Mouse (Mus musculus) right cerebral cortex, postnatal 10 days (tissue): Measurements from ENCODE around the gene Tmem80.

Experiments used
- DNase-seq, 2 experiments: peaks; one replicate each; pipeline ENCODE4 v3.0.0; 2021; ENCODE audit warnings: low spot score in 2 of 2

The Tmem80 gene

DNA sequence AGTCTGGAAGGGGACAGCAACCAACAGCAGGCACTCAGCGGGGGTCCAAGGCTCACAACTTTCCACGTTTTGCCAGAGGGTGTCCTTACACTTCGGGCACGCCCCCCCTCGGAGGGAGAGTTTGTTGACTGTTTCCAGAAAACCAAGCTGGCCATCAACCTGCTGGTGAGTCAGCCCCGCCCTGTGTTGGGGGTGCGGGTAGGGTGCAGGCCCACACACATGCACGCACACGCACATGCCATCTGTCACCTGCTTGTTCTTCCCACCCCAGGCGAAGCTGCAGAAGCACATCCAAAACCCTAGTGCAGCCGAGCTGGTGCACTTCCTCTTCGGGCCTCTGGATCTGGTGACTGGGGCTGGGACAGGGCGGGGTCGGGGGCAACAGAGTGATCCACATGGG, 29.4 kb downstream of the Tmem80 start:
- no peak for DNase-seq

DNA sequence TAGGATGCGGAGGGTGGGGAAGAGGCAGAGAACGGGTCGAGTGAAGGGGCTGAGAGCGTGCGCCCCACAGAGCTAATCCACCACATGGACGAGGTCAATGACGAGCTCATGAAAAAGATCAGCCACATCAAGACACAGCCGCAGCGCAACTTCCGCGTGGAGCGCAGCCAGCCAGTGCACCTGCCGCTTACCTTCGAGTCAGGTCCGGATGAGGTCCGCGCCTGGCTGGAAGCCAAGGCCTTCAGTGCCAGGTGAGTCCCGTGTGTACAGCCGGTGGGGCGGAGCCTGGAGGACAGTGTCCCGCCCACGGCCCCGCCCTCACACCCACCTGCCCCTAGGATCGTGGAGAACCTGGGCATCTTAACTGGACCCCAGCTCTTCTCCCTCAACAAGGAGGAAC, 34.0 kb downstream of the Tmem80 start:
- DNase-seq: no peak

DNA sequence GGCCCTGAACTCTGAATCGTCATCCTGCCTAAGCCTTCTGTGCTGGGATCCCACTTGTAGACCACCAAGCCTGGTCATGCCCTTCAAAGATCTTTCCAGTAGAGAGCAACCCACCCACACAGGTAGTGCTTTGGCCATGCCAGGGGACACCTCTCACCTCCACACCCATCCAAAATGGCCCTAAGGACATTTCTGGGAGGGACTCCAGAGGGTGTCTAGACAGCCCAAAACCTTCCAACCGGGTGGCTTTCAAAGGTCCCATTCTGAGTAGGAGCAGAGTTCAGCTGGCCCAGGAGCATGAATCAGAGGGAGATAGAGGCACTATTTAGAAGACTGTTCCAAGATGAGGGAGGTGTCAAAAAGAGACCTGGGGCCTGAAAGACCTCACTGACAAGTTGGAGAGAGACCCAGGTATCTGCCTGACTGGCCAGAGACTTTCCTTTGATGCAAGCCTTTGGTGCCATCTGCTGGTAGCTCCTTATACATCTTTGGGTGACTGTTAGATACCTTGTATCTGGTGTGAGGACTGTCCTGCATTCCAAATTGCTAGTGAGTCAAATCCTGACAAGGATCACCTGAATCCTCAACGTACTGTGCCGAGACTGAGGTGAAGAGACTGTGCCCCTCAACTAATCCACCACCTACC, 35.7 kb downstream of the Tmem80 start:
- DNase-seq: peak; percentile 72 to 83

DNA sequence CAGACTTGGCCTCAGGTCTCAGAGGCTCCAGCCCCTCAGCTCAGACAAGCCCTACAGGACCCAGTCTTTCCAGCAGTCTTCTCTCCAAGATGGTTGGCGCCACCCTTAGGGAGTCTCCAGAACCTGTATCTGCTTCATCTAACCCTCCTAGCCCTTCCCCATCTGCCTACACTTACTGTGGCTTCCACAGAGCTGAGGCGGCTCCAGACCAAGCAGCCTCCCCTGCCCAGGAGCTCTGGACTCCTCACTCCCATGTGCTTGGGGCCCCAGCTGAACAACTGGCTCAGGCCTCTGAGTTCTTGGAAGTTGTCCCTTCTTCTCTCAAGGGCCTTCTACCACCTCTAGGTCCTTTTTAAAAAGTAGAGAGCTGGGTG, 36.2 kb downstream of the Tmem80 start:
- DNase-seq: no peak

DNA sequence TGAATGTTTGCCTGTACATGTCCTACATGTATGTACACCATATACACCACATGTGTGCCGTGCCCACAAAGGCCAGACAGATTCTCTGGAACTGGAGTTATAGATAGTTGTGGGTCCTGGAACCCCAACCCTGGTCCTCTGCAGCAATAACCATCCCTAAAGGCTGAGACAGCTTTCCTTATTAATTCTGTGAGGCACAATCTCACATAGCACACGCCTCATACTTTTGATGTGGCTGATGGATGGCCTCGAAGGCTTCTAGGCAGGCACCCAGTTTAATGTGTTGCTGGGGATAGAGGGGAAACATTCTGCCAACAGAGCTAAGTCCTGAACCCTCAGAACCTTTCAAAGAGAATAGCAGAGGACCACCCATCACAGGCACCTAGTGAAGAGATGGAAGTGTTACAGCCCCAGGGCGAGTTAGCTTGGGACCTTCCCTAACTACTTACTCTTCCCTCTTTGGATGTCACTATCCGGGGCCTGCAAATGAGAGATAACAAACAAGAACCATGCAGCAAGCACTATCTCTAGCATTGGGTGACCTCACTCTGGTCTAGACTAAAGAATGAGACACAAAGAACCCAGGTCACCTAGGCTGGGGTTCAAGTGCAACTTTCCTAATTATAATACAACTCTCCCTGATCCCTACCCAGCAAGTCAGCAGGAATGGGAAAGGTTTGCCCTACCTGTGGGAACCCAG, 37.0 kb downstream of the Tmem80 start:
- no peak for DNase-seq

DNA sequence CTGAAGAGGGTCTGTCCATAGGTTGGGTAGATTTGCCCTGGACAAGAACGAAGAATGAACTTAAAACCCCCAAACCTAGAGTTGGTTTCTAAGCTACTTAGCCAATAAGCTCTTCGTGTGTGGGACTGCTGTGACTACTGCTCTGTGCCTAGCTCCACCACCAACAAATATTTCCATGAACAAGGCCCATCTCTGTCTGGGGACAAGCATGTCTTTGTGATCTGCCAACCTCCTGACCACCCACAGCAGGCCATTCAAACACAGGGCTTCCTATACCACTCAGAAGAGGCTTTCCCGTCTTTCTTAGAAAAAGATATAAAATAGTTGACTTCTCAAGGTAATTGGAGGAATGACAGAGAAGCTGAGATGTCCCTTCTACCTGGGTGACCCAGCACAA, 37.5 kb downstream of the Tmem80 start:
- DNase-seq: no peak

DNA sequence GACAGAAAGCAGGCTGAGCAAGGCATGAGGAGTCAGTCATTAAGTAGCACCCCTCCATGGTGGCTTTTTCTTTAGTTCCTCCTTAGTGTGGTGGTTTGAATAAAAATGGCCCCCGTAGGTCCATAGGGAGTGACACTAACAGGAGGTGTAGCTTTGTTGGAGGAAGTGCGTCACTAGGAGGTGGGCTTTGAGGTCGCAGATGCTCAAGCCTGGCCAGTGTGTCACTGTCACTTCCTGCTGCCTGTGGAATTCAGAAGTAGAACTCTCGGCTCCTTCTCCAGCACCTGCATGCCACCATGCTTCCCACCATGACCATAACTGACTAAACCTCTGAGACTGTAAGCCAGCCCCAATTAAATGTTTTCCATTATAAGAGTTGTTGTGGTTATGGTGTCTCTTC, 39.8 kb downstream of the Tmem80 start:
- no peak for DNase-seq

DNA sequence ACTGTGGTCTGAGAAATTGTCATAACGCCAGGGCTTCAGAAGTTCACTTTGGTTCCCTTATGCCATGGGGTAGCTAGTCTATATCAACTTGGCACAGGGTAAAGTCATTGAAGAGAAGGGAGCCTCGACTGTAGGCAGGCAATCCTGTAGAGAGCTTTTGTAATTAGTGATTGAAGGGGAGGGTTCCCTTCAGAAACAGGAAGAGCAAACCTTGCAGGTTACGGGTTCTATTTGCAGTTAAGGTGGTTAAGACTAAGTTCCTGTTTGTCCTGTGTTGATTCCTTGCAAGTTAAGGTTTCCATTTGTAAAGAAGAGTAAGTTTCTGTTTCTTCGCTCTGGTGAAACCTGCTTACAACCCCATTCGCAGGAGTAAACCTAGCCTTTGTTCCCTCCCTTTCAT, 42.4 kb downstream of the Tmem80 start:
- no peak for DNase-seq

DNA sequence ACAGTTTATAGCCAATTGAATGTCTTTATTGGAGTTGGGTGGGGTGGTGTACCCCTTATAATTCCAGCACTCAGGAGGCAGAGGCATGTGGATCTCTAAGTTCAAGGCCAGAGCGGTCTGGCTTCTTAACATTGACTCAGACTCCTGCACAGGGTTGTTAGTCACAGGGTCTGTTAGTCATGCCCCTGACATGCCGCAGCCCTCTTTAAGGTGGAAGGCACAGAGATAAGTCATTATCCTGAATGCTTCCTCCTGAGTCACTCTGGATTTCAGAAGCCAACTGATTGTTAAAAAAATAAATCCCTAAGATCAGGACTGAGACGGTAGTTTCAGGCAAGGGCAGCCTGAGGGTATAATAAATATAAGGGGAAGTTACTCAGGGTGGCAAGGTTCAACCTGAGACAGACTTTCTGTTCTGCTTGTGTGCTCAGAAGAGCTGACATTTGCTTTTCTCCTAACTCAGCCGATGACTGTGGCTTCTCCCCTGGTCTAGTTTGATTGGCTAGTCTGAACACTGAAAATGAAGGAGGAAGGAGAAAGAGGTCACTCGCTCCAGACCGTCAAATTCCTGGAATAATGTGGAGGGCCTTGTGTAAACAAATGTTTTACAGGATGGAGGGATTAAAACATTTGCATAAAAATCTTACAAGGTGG, 44.5 kb downstream of the Tmem80 start:
- DNase-seq: no peak

DNA sequence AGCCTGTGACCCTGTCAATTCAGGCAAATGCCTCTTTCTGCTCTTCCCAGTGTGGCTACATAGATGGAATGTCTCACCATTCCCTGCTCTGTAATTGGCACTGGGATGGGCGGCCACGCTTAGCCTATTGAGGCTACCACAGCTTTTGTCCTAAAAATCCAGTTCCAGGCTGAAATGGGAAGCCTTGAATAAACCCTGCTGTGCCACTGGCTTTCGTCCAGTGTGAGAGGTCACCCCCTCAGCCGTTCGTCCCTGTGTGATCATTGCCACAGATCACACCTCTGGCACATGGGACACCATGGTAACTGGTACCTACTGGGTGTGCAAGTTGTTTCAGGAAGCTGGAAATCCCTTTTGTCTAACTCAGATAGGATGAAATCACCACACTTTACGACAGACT, 46.1 kb downstream of the Tmem80 start:
- no peak for DNase-seq

DNA sequence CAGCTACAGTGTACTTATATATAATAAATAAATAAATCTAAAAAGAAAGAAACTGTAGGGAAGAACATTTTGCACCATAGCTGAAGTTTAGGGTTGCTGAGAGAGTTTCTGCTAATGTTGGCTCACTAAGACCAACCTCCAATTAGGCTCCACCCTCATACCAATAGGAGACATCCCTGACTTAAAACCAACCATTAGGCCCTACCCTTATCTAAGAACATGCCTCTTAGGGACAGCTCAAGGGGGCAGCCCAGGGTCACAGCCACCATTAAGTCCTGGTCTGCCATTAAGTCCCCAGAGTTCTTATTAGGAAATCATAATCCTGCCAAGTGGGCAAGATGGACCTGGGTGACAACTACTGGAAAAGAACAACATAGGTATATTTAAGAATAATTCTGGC, 46.9 kb downstream of the Tmem80 start:
- no peak for DNase-seq

DNA sequence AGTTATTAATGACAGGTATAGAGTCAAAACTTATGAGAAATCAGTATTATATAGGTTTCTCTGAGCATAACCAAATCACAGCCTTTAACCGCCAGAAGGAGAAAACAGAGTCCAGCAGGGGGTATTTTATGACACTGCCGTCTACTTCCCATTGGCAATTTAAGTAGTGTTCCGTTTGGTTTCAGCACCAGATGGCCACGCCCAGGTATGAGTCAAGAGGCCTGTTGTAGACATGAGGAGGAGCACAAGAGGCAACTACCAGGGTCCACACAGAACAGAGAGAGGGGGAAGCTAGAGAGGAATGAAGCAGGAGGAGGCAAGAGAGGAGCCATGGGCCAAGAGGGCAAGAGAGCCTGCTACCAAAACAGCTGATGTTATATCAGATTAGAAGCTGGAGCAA, 52.0 kb downstream of the Tmem80 start:
- DNase-seq: no peak

DNA sequence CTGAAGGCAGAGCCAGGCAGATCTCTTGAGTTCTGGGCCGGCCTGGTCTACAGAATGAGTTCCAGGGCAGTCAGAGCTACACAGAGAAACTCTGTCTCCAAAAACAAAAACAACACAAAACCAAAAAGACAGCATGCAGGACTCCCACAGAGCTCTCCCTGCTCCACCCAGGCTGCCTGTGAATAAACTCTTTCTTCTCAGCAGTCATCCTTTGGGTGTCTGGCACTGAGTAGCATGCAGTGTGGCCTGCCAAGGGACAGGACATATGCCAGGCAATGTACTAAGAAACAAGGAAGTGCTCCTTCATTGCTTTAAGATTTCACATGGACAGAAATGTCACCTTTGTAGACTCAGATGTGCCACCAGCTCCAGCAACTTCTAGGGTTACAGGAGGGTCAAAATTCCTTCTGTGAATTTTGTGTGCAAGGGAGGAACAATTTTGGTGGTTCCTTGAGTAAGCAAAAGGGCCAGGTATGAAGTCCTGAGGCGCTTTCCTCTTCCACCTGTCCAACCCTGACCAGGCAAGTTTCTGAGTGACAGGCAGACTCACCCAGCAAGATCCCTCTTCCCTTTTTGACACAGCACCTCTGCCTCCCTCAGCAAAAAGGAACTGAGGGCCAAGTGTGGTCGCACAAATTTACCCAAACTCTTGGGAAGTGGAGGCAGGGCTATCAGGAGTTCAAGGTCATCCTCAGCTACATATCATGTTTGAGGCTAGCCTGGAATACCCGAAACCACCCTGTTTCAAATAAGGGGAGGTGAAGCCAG, 53.7 kb downstream of the Tmem80 start:
- DNase-seq: no peak
